Mouse (Mus musculus) testis, postnatal 14 days (tissue): ENCODE measurements around the gene 4931422A03Rik.
"Not testable (repeated sequence)": the region's sequence is repeated elsewhere in the genome, so short reads cannot be mapped to it uniquely, and the experiment has no call there.

Experiments used
- DNase-seq: peaks from one replicate; pipeline ENCODE4 v3.0.0; 2021; ENCODE audit warnings: low spot score

Gene 4931422A03Rik

GRCm38 (mm10) chr2:104027458-104028138 is 563 bp downstream of the 4931422A03Rik start, which contains the start of gene Fbxo3:
Gene Fbxo3 (plus strand): TSS chr2:104027721.
- peak; percentile 87 for DNase-seq

GRCm38 (mm10) chr2:104024656-104025055 is 3.5 kb downstream of the 4931422A03Rik start:
- DNase-seq, result no peak

GRCm38 (mm10) chr2:104023096-104023495 is 5.1 kb downstream of the 4931422A03Rik start:
- no peak for DNase-seq

DNA sequence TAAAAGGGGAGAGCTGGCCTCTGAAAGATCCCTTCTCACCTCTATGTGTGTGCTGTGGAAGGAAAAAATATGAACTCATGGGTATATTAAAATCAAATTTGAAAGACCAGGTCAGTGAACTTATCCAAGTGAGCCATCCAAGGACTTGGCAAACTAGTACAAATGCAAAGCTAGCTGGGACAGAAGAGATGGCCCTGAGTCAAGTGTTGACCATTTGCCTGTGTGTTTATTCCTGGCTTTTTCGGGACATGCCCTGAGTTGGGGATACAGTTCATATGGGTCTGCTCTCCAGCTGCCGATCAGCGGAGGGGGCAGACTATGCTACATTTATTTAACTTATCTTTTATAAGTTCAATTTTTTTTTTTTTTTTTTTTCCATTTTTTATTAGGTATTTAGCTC is 19.3 kb downstream of the 4931422A03Rik start:
- not testable (repeated sequence) for DNase-seq

DNA sequence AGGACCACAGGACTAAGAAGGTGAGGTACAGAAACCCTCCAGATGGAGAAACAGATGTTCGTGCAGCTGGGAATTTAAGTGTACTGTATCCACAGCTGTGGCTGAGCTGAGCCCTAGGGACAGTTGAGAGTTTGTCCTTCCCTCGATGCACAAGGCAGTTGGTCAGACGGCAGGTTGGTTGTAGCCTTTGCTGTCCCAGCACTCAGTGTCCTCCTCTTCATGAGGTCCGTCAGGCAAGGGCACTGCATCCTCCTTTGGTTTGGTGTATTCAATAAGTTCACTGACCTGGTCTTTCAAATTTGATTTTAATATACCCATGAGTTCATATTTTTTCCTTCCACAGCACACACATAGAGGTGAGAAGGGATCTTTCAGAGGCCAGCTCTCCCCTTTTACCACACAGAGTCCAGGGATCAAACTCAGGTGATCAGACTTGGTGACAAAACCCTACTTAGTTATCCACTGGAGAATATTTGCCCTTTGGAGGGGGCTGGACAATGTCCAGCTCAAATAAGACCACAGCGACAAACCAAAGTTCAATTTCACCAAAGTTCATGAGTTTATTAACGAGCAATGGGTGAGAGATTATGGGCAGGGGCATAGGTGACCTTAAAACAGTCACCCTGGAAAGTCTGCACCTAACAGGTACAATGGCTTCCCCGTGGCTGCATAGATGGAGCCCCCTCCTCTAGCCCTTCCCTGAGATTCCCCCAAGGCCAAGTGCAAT is 20.2 kb downstream of the 4931422A03Rik start:
- DNase-seq, result no peak

- peak; percentile 41 for DNase-seq
Observed at GRCm38 (mm10) chr2:104002711-104003413, 25.3 kb downstream of the 4931422A03Rik start.

DNA sequence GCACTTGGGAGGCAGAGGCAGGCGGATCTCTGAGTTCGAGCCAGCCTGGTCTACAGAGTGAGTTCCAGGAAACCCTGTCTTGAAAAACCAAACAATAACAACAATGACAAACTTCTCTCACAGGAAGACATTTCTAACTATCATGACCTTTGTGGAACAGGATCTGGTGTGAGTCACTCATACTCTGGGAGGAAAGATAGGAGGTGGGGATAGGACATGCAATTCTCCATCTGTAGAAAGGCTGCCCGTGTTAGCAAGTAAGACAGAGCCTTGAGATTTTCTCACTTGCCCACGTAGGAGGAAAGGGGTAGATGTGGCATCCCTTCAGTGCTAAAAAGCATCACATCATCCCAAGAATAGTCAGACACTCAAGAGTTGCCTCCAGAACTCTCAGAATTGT is 26.3 kb downstream of the 4931422A03Rik start:
- DNase-seq, result no peak

- no peak for DNase-seq
Observed at GRCm38 (mm10) chr2:104001076-104001475, 27.1 kb downstream of the 4931422A03Rik start.

DNA sequence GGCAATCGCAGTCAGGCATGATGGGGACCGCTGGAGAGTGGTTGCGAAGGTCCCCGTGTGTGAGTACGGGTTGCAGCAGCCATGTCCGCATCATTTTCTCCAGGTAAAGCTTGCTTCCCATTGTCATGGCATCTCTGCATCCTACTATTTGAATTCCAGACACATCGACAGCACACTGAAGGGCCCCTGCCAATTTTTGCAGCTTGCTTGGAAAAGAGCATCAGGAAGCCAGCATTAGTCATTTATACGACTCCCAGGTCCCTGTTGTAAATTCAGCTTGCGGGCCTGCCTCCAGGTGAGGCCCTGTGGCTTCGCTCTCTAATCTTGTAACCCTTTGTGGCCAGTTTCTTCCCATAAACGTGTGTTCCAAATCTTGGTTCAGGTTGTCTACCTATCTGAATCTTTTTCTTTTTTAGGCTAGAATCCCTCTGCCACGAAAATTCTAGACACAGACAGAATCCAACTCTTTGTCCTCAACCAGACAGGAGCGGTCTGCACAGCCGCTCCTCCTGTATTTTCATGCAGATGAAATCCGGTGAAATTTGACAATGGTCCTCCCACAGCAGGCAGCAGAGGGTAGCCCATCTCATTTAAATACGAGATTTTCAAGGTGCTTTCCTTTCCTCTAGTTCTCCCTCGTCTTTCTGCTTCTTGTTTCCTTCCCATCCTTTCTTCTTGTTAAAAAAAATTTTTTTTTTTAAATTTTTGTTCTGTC is 35.4 kb downstream of the 4931422A03Rik start:
- no peak for DNase-seq

- DNase-seq, result no peak
Observed at GRCm38 (mm10) chr2:103992162-103992561, 36.0 kb downstream of the 4931422A03Rik start.

DNA sequence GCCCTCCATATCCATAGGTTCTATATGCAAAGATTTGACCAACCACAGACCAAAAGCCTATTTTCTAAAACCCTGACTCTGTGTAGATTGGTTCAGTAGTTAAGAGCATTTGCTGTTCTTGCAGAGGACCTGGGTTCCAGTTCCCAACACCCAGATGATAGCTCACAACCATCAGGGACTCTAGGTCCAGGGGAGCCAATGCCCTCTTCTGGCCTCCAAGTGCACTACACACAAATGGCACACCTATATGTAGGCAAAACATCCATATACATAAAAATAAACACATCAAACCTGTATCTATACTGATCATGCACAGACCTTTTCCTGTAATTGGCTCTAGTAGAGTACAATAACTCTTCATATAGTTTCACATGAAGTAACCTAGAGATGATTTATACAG is 36.9 kb downstream of the 4931422A03Rik start:
- no peak for DNase-seq

- no peak for DNase-seq
Observed at GRCm38 (mm10) chr2:103989724-103990123, 38.4 kb downstream of the 4931422A03Rik start.

DNA sequence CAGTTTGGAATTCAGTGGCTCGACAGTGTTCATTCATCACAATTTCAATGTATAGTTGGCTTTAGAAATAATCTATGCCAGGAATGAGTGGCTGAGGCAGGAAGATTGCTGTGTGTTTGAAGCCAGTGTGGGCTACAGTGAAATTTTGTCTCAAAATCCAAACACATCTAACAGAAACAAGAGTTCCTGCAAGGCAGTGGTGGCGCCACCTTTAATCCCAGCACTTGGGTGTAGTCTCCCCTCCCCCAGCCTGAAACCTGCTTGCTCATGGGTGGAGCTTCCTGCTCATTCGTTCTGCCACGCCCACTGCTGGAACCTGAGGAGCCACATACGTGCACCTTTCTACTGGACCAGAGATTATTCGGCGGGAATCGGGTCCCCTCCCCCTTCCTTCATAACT is 40.6 kb downstream of the 4931422A03Rik start:
- DNase-seq, result not testable (repeated sequence)

- no peak for DNase-seq
Observed at GRCm38 (mm10) chr2:103983146-103983545, 45.0 kb downstream of the 4931422A03Rik start.

- DNase-seq, result peak; percentile 36
Observed at GRCm38 (mm10) chr2:103982250-103982649, 45.9 kb downstream of the 4931422A03Rik start.

- DNase-seq, result no peak
Observed at GRCm38 (mm10) chr2:103977716-103978115, 50.4 kb downstream of the 4931422A03Rik start.

GRCm38 (mm10) chr2:103977216-103977615 is 50.9 kb downstream of the 4931422A03Rik start:
- DNase-seq, result no peak

- DNase-seq, result no peak
Observed at GRCm38 (mm10) chr2:103975904-103976303, 52.3 kb downstream of the 4931422A03Rik start.

DNA sequence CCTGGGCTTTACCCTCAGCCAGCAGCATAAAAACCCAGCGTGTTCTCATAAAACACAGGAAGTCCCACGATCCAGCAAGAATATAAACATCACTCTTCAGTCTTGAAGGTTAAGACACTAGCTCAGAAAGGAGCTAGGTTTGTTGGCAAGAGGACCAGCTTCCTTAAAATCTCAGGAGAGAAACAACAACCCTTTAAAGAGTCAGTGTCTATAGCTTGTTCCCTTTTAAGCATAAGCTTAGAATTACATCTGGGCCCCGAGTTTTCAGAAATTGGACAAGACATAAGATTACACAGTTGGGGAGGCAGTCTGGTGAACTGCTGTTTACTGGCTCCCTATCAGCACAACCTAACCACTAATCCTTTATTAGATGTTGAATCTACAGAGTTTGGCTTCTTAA is 56.3 kb downstream of the 4931422A03Rik start:
- DNase-seq, result no peak

DNA sequence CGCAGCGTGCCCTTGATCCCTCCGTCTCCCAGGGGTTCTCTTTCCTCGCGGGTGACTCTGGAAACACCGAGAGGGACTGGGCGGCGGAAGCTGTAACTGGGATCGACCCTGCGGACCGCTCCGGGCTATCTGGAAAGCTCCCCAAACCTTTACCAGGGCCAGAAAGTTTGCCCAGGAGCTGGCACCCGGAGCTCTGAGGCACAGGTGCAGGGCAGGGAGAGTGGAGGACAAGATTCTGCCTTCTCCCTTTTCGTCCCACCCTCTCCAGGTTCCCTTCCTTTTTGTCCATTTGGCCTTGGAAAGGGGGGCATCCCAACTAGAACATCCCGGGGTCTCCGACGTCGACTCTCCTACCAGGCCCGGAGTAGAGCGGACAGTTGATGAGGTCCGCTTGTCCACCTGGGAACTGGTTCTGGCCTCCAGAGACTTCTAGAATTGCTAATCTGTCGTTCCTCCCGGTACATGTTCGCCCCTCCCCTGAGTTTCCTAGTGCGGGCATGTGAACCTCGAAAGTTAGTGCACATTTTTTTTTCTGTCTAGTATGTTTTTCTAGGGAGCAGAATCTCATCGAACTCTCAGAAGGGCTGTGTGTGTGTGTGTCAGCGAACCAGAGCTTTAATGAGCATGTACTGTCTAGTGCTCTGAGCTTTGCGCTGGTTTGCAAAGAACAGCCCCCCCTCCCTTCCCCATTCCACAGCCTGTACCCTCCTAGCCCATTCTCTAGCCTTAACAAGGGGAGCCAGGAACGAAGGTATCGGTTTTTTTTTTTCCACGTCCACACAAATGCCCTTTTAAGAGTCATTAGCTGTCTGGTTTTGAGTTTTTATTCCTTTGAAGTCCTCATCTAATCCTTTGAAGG is 57.1 kb downstream of the 4931422A03Rik start:
- DNase-seq, result no peak
